Mouse (Mus musculus): Measurements from ENCODE around the gene Uts2r. TPM values are rescaled to one million over a fixed set of nuclear protein-coding genes. Genes with fewer than 3 reads are reported as not detected.

Uts2r gene
- not detected for polyA plus RNA-seq (2017; shearing (Covaris generic))

DNA sequence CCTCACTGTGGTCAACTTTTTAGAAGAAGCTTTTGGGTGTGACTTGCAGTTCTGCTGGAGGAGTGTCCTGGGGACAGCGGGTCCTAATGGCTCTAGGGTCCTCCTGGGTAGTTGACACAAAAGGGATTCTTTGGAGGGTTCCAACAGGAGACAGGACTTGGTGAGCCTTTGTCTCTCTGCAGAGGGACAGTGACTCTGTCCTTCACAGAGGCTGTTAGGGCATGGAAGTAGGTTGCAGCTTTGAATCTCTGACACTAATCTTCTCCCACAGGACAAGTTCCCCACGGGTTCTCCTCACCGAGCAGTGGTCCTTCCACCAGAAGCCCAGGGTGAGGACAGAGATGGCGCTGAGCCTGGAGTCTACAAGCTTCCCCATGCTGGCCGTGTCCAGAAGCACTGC is at the start of gene Uts2r:
TSS of gene Uts2r (plus strand) at position 301 of the 400 bp plus-strand sequence.

GRCm38 (mm10) chr11:121118577-121118976 is 41.5 kb upstream of the Uts2r start, which contains the start of gene Tex19.2:
Gene Tex19.2, minus strand, starts transcription at chr11:121118677.

DNA sequence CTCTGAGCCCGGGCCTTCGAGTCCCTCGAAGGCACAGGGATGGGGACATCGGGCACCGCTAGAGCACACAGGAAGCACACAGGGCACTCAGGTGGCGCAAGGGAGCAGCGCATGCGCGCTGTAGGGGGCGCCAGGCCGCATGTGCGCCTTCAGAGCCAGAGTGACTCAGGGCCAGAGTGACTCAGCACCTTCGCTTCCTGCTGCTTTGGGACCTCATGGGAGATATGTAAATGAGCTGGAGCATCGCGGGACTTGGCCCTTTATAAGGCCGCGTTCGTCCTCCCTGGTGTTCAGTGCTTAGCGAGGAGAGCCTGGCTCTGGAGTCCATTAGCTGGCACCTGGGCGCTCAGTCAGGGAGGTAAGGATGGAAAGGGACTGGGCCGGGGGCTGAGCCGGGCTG is 14.2 kb upstream of the Uts2r start, which contains the start of gene Tex19.1:
TSS of gene Tex19.1 (plus strand) at position 279 of the 400 bp plus-strand sequence.

DNA sequence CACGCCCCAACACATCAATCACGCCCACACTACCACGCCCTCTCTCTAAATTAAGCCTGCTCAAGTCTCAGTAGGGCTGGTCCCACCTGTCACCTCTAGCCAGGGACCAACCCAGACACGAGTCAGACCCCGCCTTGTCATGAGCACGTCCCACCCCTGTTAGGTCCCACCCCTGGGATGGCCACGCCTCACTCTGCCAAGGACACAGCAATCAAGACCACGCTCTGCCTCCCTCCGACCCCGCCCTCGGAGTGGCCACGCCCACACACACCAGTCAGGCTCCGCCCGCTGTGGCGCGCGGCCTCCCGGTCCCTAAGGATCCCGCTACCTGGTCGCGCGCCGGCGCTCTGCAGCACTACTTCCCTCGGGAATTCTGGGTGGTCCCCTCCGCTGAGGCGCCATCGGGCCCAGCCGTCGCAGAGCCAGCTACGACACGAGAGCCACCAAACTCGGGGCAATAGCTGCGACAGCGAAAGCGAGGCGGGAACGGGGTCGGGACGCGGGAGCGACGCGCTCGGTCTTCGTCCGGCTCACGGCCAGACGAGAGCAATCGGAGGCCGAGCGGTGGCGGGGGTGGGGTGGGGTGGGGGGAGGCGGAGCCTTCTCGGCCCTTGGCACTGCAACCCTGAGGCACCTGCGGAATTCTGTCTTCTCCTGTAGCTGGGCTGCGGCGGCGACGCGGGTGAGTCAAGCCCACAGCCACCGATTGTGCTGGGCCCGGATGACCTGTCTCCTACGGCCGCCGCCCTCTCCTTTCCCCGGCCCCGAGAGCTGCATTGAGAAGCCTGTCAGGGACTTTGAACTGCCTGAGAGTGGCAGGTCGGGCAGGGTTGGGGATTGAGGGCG is 44.3 kb downstream of the Uts2r start, which contains the start of the genes Hexdc and Ogfod3:
TSS of gene Hexdc (plus strand) at position 273 of the 846 bp plus-strand sequence.
TSS of gene Ogfod3 (minus strand) at position 551 of the 846 bp plus-strand sequence.

Other genes starting within 250 kb of the Uts2r start
- 0.20 TPM for gene Ccdc57, start 227.4 kb upstream of the Uts2r start, polyA plus RNA-seq (2017; shearing (Covaris generic))
- gene Slc16a3, start 211.8 kb upstream of the Uts2r start, polyA plus RNA-seq (2017; shearing (Covaris generic)): 12.9 TPM
- gene Csnk1d, start 168.9 kb upstream of the Uts2r start, polyA plus RNA-seq (2017; shearing (Covaris generic)): 236 TPM
- gene Cd7, start 120.9 kb upstream of the Uts2r start, polyA plus RNA-seq (2017; shearing (Covaris generic)): 54.5 TPM
- gene Sectm1b, start 96.7 kb upstream of the Uts2r start, polyA plus RNA-seq (2017; shearing (Covaris generic)): not detected
- gene Sectm1a, start 79.1 kb upstream of the Uts2r start, polyA plus RNA-seq (2017; shearing (Covaris generic)): not detected
- not detected for gene Tex19.2, start 41.6 kb upstream of the Uts2r start, polyA plus RNA-seq (2017; shearing (Covaris generic))
- gene Tex19.1, start 14.1 kb upstream of the Uts2r start, polyA plus RNA-seq (2017; shearing (Covaris generic)): not detected
- 3.2 TPM for gene Hexdc, start 44.2 kb downstream of the Uts2r start, polyA plus RNA-seq (2017; shearing (Covaris generic))
- 17.1 TPM for gene Ogfod3, start 44.4 kb downstream of the Uts2r start, polyA plus RNA-seq (2017; shearing (Covaris generic))
- 88.5 TPM for gene Cybc1, start 69.1 kb downstream of the Uts2r start, polyA plus RNA-seq (2017; shearing (Covaris generic))
- gene Narf, start 77.0 kb downstream of the Uts2r start, polyA plus RNA-seq (2017; shearing (Covaris generic)): 33.2 TPM
- gene Foxk2, start 99.7 kb downstream of the Uts2r start, polyA plus RNA-seq (2017; shearing (Covaris generic)): 21.4 TPM
- 77.7 TPM for gene Wdr45b, start 194.2 kb downstream of the Uts2r start, polyA plus RNA-seq (2017; shearing (Covaris generic))
- not detected for gene Rab40b, start 228.0 kb downstream of the Uts2r start, polyA plus RNA-seq (2017; shearing (Covaris generic))

All from naive thymus-derived CD4-positive, alpha-beta T cell, adult 5 months (primary cell).